Mouse (Mus musculus) lung, embryonic 15.5 days (tissue): ENCODE results near the gene Mettl7a1. TPM values are rescaled to one million over a fixed set of nuclear protein-coding genes. Genes with fewer than 3 reads are reported as not detected.
"Not testable (repeated sequence)": the region's sequence is repeated elsewhere in the genome, so short reads cannot be mapped to it uniquely, and the experiment has no call there.

Experiments
- ATAC-seq: fragments of 200-750 bp; cut with Nextera tagmentation; 2 replicates; pipeline ENCODE4 v1.8.0; 2017; ENCODE audit warnings: moderate number of reproducible peaks, borderline replicate concordance; ENCODE audit not compliant: low FRiP score, low TSS enrichment; ENCODE audit errors: extremely low read depth
- H3K27ac ChIP-seq: fragments of 300-500 bp; sonication (generic); 2 replicates; pipeline ENCODE4 v1.5.1; 2015; ENCODE audit warnings: moderate library complexity, mild to moderate bottlenecking, inconsistent platforms
- H3K27me3 ChIP-seq: fragments of 300-500 bp; sonication (generic); 2 replicates; pipeline ENCODE4 v1.6.1; 2015; ENCODE audit warnings: inconsistent platforms
- H3K36me3 ChIP-seq: fragments of 300-500 bp; sonication (generic); 2 replicates; pipeline ENCODE4 v1.6.1; 2015; ENCODE audit warnings: inconsistent platforms
- H3K4me1 ChIP-seq: fragments of 300-500 bp; sonication (generic); 2 replicates; pipeline ENCODE4 v1.6.1; 2015; ENCODE audit warnings: inconsistent platforms
- H3K4me2 ChIP-seq: fragments of 300-500 bp; sonication (generic); 2 replicates; pipeline ENCODE4 v1.6.1; 2015; ENCODE audit warnings: inconsistent platforms, mild to moderate bottlenecking, moderate library complexity
- H3K4me3 ChIP-seq: fragments of 300-500 bp; sonication (generic); 2 replicates; pipeline ENCODE4 v1.5.1; 2015; ENCODE audit warnings: mild to moderate bottlenecking, inconsistent platforms
- H3K9ac ChIP-seq: fragments of 300-500 bp; sonication (generic); 2 replicates; pipeline ENCODE4 v1.6.1; 2015; ENCODE audit warnings: inconsistent platforms
- H3K9me3 ChIP-seq: fragments of 300-500 bp; sonication (generic); 2 replicates; pipeline ENCODE4 v1.6.1; 2016; ENCODE audit warnings: inconsistent platforms
- WGBS: fragments of 180-500 bp; shearing (Covaris S2); methylation state at CpG from one replicate; pipeline ENCODE4 v1.1.7; 2015; 5-methylcytosine and 5-hydroxymethylcytosine counted together
- polyA plus RNA-seq: library from polyadenylated mRNA; unstranded; fragments of >200 nt; fragmentation: Nextera tagmentation; extraction: Ambion mirVana; gene quantifications from 2 replicates; pipeline ENCODE4 v1.2.1, GENCODE M21; 2015

Mettl7a1 gene
- 7.8 and 9.4 TPM in 2 replicates for polyA plus RNA-seq

DNA sequence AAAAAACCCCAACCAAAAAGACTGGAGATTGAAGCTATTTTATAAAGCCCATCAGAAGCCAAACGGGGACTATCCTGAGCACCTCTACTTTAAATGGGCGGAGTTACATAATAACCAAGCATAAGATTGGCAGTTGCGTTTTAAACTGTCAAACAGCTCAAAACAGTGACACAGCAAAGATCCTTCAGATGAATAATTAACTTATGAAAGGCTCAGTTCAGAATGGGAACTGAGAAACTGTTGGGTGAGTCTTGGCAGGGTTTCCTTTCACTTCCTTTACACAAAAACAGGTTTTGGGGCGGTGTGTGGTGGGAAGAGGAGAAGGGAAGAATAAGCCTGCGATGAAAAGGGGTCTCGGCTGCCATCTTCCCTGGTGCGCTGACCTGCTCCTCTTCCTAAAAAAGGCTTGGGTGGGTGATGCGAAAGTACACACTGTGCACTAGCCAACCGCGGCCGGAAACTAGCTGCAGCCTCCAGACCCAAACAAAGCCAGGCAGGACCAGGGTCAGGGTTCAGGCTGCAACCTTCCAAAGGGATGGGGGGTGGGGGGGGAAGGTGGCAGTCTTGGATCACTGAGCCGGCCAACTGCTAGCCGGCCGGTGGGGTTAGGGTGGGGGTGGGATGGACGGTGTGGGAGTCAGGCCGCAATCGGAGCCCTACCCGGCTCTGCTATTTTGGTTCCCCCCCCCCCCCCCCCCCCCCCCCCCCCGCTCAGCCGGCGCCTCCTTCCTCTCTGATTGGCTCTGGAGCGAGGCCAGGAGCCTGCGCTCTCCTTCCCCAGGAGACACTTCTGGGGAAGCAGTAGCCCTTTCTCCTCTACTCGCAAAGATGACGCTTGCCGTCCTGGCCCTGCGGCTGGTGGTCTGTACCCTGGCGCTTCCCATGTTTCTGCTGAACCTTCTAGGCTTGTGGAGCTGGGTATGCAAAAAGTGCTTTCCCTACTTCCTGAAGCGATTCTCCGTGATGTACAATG is at the start of gene Mettl7a1:
Mettl7a1 (plus strand) TSS at position 122 of the 973 bp plus-strand sequence.
- H3K4me2 ChIP-seq, result peak within 1 kb of the TSS; percentile 79
- peak within 1 kb of the TSS; percentile 53 for H3K4me3 ChIP-seq
- H3K27me3 ChIP-seq, result no peaks in the 10 kb centered on the region
- H3K9ac ChIP-seq, result peak within 1 kb of the TSS; percentile 46
- WGBS, result 2% methylated on average over 19 of the region's 30 CpGs
- no peaks in the 10 kb centered on the region for H3K9me3 ChIP-seq
- peak; percentile 84 for ATAC-seq
- no peaks in the 10 kb centered on the region for H3K36me3 ChIP-seq
- peaks cover 15% of the 10 kb centered on the region for H3K4me1 ChIP-seq
- H3K27ac ChIP-seq, result peak within 1 kb of the TSS; percentile 91

DNA sequence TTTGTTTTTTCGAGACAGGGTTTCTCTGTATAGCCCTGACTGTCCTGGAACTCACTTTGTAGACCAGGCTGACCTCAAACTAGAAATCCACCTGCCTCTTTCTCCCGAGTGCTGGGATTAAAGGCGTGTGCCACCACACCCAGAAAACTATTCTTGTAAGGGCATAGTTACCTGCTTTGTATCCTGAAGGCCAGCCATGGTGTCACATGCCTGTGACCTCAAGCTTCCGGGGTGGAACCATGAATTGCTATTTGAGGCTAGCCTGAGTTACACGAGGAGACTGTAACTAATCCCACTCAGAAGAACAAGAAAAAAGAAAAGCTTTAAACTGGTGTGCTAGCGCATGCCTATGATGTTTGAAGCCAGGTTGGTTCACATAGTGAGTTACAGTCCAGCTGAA is 47.6 kb upstream of the Mettl7a1 start:
- Histone ChIP-seq H3K36me3 (peaks cover 76% of the 10 kb centered on the region), H3K4me1 (no peaks in the 10 kb centered on the region), H3K27me3 (no peaks in the 10 kb centered on the region), H3K9ac (no peak overlapping the region), H3K9me3 (no peaks in the 10 kb centered on the region), H3K27ac (no peak overlapping the region), H3K4me2 (no peak overlapping the region), H3K4me3 (no peak overlapping the region)
- ATAC-seq, result no peak
- WGBS, result 86% methylated on average over 6 of the region's 6 CpGs

DNA sequence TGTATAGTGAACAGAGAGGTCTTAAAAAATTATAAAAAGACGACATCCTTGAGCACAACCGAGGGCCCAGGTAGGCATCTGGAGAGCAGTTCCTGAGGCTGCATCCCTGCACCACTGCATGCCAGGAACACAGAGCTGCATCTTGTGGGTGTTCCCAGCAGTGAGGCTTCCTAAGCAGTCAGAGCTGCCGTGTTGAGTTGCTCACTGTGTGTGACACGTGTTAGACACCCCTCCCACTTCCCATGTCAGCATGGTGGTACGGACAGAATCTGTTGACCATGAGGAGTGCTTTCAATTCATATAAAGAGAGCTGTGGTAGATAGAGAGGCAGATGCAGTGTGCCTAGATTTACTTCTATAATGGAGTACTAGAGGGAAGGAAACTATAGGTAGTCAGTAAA is 46.6 kb upstream of the Mettl7a1 start:
- Histone ChIP-seq H3K27me3 (no peaks in the 10 kb centered on the region), H3K9ac (no peak overlapping the region), H3K36me3 (peaks cover 70% of the 10 kb centered on the region), H3K4me3 (no peak overlapping the region), H3K27ac (no peak overlapping the region), H3K4me1 (no peaks in the 10 kb centered on the region), H3K9me3 (no peaks in the 10 kb centered on the region), H3K4me2 (no peak overlapping the region)
- ATAC-seq, result no peak
- 91% methylated on average over 5 of the region's 5 CpGs for WGBS

DNA sequence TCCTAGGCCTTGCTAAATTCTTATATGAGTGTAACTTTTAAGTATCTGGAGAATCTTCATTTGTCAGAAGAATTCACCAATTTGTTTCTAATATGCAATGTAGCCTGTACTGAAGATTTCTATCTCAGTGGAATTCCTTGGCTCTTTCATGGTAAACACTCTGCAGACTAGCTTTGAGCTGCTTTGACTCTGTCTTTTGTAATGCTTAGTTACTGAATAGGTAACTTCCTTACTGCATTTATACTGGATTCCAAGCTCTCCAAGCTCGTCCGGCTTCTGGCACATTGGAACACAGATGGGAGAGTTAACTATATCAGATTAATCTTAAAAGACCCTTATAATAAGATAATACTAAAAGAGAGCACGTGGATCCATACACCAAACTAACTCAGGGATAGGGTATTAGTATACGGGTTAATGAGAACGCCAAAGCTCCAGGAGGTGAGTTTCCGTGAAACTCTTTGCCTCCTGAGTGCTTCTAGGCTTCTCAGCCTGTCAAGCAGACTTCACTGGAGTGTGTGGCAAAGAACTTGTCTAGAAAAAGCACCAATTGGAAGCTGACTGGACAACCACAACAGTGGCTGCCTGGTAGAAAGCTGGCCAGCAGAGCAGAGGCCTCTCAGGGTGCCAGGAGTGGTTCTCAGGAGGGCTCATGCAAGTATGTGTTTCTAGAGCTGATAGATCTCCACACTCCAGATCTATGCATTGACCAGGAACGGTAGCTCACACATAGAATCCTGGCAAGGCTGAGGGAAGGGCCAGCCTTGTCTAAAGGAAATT is 45.1 kb upstream of the Mettl7a1 start:
- WGBS, result 88% methylated on average over 7 of the region's 7 CpGs
- no peak overlapping the region for H3K4me2 ChIP-seq
- no peak overlapping the region for H3K27ac ChIP-seq
- peaks cover 58% of the 10 kb centered on the region for H3K36me3 ChIP-seq
- no peaks in the 10 kb centered on the region for H3K27me3 ChIP-seq
- H3K9me3 ChIP-seq, result no peaks in the 10 kb centered on the region
- no peak overlapping the region for H3K9ac ChIP-seq
- H3K4me1 ChIP-seq, result no peaks in the 10 kb centered on the region
- H3K4me3 ChIP-seq, result no peak overlapping the region
- no peak for ATAC-seq

DNA sequence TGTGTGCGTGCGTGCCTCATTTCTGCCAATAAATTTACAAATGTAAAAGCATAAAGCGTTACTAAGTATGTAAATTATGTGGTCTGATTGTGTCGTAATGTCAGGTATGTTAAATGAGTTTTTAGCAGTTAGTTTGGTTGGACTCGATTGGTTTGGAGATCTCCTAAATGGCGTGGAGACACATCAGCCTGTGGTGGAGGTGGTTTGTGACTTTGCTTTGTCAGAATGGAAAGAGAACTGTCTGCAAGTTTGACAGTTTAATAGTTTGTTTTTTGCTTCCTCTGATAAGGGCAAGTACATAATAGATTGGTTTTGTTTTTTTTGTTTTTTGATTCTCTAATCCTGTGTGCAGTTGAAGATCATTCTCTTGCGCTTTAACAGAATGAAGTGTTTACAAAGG is 43.6 kb upstream of the Mettl7a1 start:
- H3K9me3 ChIP-seq, H3K9ac ChIP-seq, H3K27ac ChIP-seq, ATAC-seq, H3K27me3 ChIP-seq, H3K4me2 ChIP-seq, H3K4me3 ChIP-seq, H3K4me1 ChIP-seq: not testable (repeated sequence)
- WGBS, result 88% methylated on average over 7 of the region's 7 CpGs
- H3K36me3 ChIP-seq, result peaks cover 42% of the 10 kb centered on the region

DNA sequence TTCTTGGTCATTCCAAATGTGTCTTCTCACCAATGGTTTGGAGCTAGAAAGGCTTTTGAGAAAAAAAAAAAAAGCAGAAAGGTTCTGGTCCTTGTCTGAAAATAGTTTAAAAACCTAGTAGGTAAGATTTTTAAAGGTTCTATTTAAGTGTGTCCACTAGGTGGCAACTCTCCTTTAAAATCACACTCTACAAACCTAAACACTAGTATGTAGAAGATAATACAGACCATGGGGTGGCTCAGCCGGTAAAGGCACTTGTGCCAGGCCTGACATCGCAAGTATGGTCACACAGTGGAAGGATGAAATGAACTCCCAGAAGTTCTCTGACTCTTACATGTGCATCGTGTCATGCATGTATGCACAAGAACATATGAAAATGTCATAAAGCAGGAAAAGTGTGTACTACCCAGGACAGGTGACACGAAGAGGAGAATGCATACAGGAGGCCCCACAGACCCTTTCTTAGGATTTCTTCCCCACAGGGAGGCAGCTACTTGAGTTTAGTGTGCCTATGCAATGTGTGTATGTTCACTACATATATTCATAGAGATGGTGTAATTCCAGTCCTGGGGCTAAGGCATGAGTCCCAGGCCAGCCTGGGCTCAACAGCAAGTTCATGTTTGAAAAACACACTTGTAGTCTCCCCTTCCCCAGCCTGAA is 40.6 kb upstream of the Mettl7a1 start:
- H3K9ac ChIP-seq, result no peak overlapping the region
- no peaks in the 10 kb centered on the region for H3K4me1 ChIP-seq
- no peaks in the 10 kb centered on the region for H3K9me3 ChIP-seq
- H3K4me3 ChIP-seq, result no peak overlapping the region
- 24% methylated on average over 4 of the region's 4 CpGs for WGBS
- no peak overlapping the region for H3K27ac ChIP-seq
- H3K4me2 ChIP-seq, result no peak overlapping the region
- peaks cover 17% of the 10 kb centered on the region for H3K36me3 ChIP-seq
- H3K27me3 ChIP-seq, result no peaks in the 10 kb centered on the region
- no peak for ATAC-seq

DNA sequence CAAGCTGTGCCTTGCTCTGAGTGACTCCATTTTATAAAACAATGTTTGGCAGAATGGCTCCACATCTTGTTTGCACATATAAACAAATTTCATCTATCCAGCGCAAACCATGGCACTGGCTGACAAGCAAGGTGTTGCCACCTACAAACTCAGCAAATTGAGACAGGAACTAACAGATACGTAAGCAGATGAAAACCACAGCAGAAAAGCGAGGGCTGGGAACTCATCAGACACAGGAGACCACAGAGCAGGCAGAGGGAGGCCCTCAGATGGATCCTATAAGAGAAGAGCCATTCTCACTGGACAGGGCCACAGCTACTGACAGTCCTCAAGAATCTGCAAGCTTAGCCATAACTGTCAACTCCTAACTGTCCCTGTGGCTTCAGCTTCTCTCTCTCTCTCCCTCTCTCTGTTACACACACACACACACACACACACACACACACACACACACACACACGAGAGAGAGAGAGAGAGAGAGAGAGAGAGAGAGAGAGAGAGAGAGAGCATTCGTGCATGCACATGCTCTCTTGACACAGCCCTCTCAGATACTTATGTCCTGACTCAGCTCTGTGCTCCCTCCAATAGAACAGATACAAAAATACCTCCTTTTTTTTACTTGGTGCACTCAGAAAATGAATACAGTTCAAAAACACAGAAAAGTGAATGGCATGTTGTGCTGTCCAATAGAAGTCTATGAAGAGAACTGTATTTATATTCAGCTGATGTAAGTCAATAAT is 38.2 kb upstream of the Mettl7a1 start:
- no peak overlapping the region for H3K4me2 ChIP-seq
- H3K36me3 ChIP-seq, result peaks cover 6% of the 10 kb centered on the region; the same call in 1 of the 2 replicates
- no peaks in the 10 kb centered on the region for H3K4me1 ChIP-seq
- H3K9me3 ChIP-seq, result no peaks in the 10 kb centered on the region
- no peak overlapping the region for H3K27ac ChIP-seq
- no peak overlapping the region for H3K4me3 ChIP-seq
- no peak overlapping the region for H3K9ac ChIP-seq
- WGBS, result 73% methylated on average over 4 of the region's 5 CpGs
- ATAC-seq, result no peak
- H3K27me3 ChIP-seq, result no peaks in the 10 kb centered on the region; the same call in 1 of the 2 replicates

DNA sequence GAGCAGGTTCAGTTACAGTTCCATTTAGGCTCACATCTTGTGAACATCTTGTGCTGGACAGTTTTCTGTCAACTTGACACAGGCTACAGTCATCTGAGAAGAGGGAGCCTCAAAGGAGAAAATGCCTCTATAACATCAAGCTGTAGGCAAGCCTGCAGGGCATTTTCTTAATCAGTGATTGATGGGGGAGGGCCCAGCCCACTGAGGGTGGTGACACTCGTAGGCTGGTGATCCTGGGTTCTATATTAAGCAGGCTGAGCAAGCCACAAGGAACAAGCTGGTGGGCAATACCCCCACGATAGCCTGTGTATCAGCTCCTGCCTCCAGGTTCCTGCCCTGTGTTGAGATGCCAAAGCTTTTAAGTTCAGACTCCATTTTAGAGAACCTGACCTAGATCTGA is 35.0 kb upstream of the Mettl7a1 start:
- ATAC-seq, result no peak
- no peaks in the 10 kb centered on the region for H3K36me3 ChIP-seq
- no peaks in the 10 kb centered on the region; the same call in 1 of the 2 replicates for H3K27me3 ChIP-seq
- H3K4me2 ChIP-seq, result no peak overlapping the region
- no peaks in the 10 kb centered on the region for H3K9me3 ChIP-seq
- H3K9ac ChIP-seq, result no peak overlapping the region
- no peak overlapping the region for H3K4me3 ChIP-seq
- H3K4me1 ChIP-seq, result no peaks in the 10 kb centered on the region
- H3K27ac ChIP-seq, result no peak overlapping the region
- WGBS, result 60% methylated on average over 2 of the region's 2 CpGs

DNA sequence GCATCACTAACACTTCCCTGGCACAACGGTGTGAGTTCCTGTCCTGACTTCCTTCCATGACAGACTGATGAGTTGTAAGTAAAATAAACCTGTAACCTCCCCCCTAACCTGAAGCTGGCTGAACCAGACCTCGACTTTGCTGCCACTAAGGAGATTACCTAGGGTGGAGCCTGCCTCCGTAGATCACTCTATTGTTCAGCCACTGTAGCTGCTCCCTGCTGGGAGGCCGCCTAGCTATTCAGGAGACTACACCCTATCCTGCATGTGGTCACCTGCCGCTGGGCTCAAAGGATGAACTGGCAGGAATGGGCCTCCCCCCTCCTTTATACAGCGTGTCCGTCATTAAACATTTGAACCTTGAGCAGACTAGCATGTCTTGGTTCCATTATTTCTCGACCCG is 34.2 kb upstream of the Mettl7a1 start:
- ATAC-seq, result no peak
- Histone ChIP-seq H3K9ac (no peak overlapping the region), H3K27me3 (no peaks in the 10 kb centered on the region; the same call in 1 of the 2 replicates), H3K27ac (no peak overlapping the region), H3K4me2 (no peak overlapping the region), H3K4me3 (no peak overlapping the region), H3K36me3 (no peaks in the 10 kb centered on the region), H3K9me3 (no peaks in the 10 kb centered on the region), H3K4me1 (no peaks in the 10 kb centered on the region)
- WGBS, result 27% methylated on average over 9 of the region's 9 CpGs

DNA sequence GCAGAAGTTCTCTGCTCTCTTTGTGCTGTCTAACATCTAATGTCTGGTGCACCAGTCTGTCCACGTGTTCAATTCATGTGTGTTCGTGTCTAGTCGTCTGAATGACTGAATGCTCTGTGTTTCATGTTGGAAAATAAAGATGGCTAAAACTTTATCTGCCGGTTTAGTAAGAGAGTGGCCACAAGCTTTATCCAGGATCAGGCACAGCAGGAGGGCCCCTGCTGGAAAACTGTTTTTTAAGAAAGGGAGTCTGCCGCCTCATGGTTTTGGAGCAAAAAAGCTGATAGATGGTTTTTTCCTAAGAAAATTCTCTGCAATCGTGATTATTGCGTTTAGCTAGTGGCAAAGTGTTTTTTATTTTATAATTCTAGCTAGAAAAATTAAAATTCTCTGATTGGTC is 33.3 kb upstream of the Mettl7a1 start:
- not testable (repeated sequence) for H3K36me3 ChIP-seq, H3K27me3 ChIP-seq, H3K4me2 ChIP-seq, H3K4me1 ChIP-seq, H3K9ac ChIP-seq, H3K4me3 ChIP-seq, ATAC-seq, H3K27ac ChIP-seq, H3K9me3 ChIP-seq
- WGBS, result 40% methylated on average over 7 of the region's 7 CpGs

DNA sequence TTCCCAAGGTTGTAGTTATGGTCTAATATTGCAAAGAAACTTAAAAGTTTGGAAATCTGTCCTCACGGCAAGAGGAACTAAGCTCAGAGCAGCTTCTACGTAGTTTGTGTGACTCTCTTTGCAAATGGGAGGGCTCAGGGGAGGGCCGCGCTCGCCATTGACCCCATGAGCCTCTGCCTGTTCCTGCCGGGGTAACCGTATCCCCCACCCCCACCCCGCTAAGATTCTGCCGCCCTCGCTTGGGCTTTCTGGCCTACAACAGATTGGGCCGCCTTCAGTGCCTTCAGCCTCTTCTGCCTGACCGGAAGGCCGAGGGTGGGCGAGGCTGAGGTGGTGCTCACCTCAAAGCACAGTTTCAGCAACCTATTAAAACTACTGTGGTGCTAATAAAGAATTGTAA is 32.5 kb upstream of the Mettl7a1 start:
- Histone ChIP-seq H3K9ac (no peak overlapping the region), H3K4me2 (no peak overlapping the region), H3K4me3 (no peak overlapping the region), H3K4me1 (no peaks in the 10 kb centered on the region), H3K27me3 (no peaks in the 10 kb centered on the region; the same call in 1 of the 2 replicates), H3K36me3 (no peaks in the 10 kb centered on the region), H3K9me3 (no peaks in the 10 kb centered on the region), H3K27ac (no peak overlapping the region)
- no peak for ATAC-seq
- WGBS, result 72% methylated on average over 14 of the region's 14 CpGs
